Mouse (Mus musculus) lung, adult 2 months (tissue): ENCODE results near the gene Elf4.

Experiments used
- CTCF ChIP-seq: fragments of 200-500 bp; IDR thresholded peaks from 2 replicates; pipeline ENCODE4 v1.5.1; 2011; ENCODE audit warnings: mild to moderate bottlenecking, low read length, control low read depth; ENCODE audit not compliant: insufficient read depth
- POLR2A ChIP-seq: fragments of 200-500 bp; IDR thresholded peaks from 2 replicates; pipeline ENCODE4 v1.6.1; 2011; ENCODE audit warnings: low read depth, mild to moderate bottlenecking, control low read depth, low read length, borderline replicate concordance; ENCODE audit errors: extremely low read depth

DNA sequence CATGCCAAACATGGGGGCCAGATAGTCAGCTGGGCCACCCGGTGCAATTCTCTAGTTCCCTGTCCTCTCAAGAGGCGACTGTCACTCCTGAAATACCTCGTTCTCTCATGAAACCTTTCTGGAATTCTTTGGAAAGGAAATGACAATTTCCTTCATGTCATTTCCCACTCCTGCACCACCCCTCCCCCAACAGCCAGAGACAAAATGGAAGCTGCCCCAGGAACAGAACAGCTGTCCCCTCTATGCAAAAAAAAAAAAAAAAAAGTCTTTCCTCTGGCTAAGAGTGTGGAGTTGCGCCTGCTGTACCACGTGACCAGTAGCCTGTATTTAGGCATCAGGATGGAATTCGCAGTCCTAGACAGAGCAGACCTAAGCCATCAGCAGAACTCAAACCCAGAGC lies 34.7 kb downstream of the Elf4 start:
- no peak for TF ChIP-seq CTCF
- no peak for TF ChIP-seq POLR2A
